Mouse (Mus musculus) CH12.LX (cell line): Measurements from ENCODE around the gene F2.

Experiments used
- BHLHE40 ChIP-seq: IDR thresholded peaks from 2 replicates; pipeline ENCODE4 v1.6.1; 2011; ENCODE audit warnings: mild to moderate bottlenecking, low read depth, low read length, improper control_type of control experiment
- CHD2 ChIP-seq: IDR thresholded peaks from 2 replicates; pipeline ENCODE4 v1.6.1; 2011; ENCODE audit warnings: low read length, improper control_type of control experiment
- CTCF ChIP-seq, 2 experiments: IDR thresholded peaks in 1 of 2; conservative IDR thresholded peaks in 1 of 2; 2 replicates each; pipeline ENCODE4 v1.5.1; 2011 to 2012; ENCODE audit warnings: low read depth in 2 of 2, low read length in 2 of 2, improper control_type of control experiment in 1 of 2, inconsistent platforms in 1 of 2, mild to moderate bottlenecking in 1 of 2, moderate library complexity in 1 of 2
- EP300 ChIP-seq: IDR thresholded peaks from 2 replicates; pipeline ENCODE4 v1.6.1; 2011; ENCODE audit warnings: low read length, improper control_type of control experiment
- ETS1 ChIP-seq: conservative IDR thresholded peaks from 2 replicates; pipeline ENCODE4 v1.6.1; 2012; ENCODE audit warnings: low read depth, mild to moderate bottlenecking, inconsistent platforms, low read length, improper control_type of control experiment, moderate library complexity
- POLR2A ChIP-seq: IDR thresholded peaks from 2 replicates; pipeline ENCODE4 v1.6.1; 2011; ENCODE audit warnings: low read depth, mild to moderate bottlenecking, improper control_type of control experiment, low read length
- SIN3A ChIP-seq: IDR thresholded peaks from 2 replicates; pipeline ENCODE4 v1.6.1; 2012; ENCODE audit warnings: low read length, improper control_type of control experiment, inconsistent platforms
- SMC3 ChIP-seq: IDR thresholded peaks from 2 replicates; pipeline ENCODE4 v1.6.1; 2011; ENCODE audit warnings: low read depth, low read length, improper control_type of control experiment
- UBTF ChIP-seq: IDR thresholded peaks from 2 replicates; pipeline ENCODE4 v1.6.1; 2012; ENCODE audit warnings: low read depth, mild to moderate bottlenecking, inconsistent platforms, low read length, improper control_type of control experiment, moderate library complexity

DNA sequence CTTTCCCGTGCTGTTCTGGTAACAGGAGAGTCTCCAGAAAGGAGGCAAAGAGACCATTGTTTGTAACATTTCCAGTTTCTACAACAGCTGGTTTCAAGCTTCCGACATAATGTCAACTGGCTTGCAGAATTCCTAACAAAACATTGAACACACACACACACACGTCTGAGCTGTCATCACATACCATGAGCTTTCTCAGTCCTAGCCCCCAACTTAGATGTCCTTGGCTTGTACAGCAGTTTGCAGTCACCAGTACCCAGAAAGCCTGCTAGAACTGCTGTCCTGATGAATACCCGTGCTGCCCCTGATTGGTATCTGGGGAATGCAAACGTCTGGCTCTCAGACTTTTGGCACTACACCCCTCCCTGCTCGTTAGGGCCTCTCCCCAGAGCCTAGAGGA, 19.6 kb upstream of the F2 start:
- TF ChIP-seq CHD2 (no peak), UBTF (no peak), CTCF (conservative IDR thresholded peaks at IDR 0.05 in 1 of 2, IDR thresholded peaks at IDR 0.05 in 1 of 2; ENCODE audit: low read depth in 2 of 2, low read length in 2 of 2) (no peak), BHLHE40 (no peak), SIN3A (no peak), SMC3 (no peak), POLR2A (no peak), EP300 (no peak), ETS1 (no peak)
